Comparison of ENCODE assay signal across 1 mouse cellular context in genomic region chr9:92220151-92220550, GRCm38 (mm10).
A peak's percentile ranks its signal among the peaks of the same experiment; 100 is the strongest.
TF ChIP-seq lines count a peak whose summit lies in the region.

No protein-coding gene starts in this region.

TF ChIP-seq in MEL, 35 proteins besides CTCF, POLR2A, EP300 and RAD21 (continued from another document):
- TF ChIP-seq MAX (IDR thresholded peaks at IDR 0.05; ENCODE audit: low read length) (peak; percentile 27; the same call in 1 of the 2 replicates), MYB (IDR thresholded peaks at IDR 0.05; ENCODE audit: low read depth, low read length) (0 out of 2 replicates have a peak, but pooled peaks have one; percentile 39), SIN3A (IDR thresholded peaks at IDR 0.05; ENCODE audit: low read length) (peak; percentile 48; the same call in 1 of the 2 replicates), ELF1 (IDR thresholded peaks at IDR 0.05; ENCODE audit: low read depth, low read length) (no peak), POLR2AphosphoS2 (IDR thresholded peaks at IDR 0.05; ENCODE audit: low read length) (no peak), ZMIZ1 (IDR thresholded peaks at IDR 0.05; ENCODE audit: low read depth, low read length) (no peak), UBTF (IDR thresholded peaks at IDR 0.05; ENCODE audit: borderline replicate concordance, insufficient read depth, low read depth, low read length) (no peak), KAT2A (conservative IDR thresholded peaks at IDR 0.05; ENCODE audit: low read depth, low read length) (no peak), MYC (IDR thresholded peaks at IDR 0.05; ENCODE audit: low read depth, low read length) (no peak), HCFC1 (IDR thresholded peaks at IDR 0.05; ENCODE audit: low read depth, low read length) (0 out of 2 replicates have a peak, but pooled peaks have one; percentile 43), TAL1 (IDR thresholded peaks at IDR 0.05; ENCODE audit: low read length) (peak; percentile 33; the same call in 1 of the 2 replicates), ZNF384 (IDR thresholded peaks at IDR 0.05; ENCODE audit: low read depth, low read length) (peak; percentile 66; the same call in 1 of the 2 replicates), CHD2 (IDR thresholded peaks at IDR 0.05; ENCODE audit: low read length) (no peak; the same call in 1 of the 2 replicates), RCOR1 (IDR thresholded peaks at IDR 0.05; ENCODE audit: low read depth, low read length) (peak; percentile 96), GATA1 (IDR thresholded peaks at IDR 0.05; ENCODE audit: low read depth, low read length) (peak; percentile 96), E2F4 (IDR thresholded peaks at IDR 0.05; ENCODE audit: borderline replicate concordance, low read depth, low read length) (no peak), BHLHE40 (IDR thresholded peaks at IDR 0.05; ENCODE audit: borderline replicate concordance, low read depth, low read length) (0 out of 2 replicates have a peak, but pooled peaks have one; percentile 18), TBP (IDR thresholded peaks at IDR 0.05; ENCODE audit: low read depth, low read length) (peak; percentile 82), POLR2AphosphoS5 (IDR thresholded peaks at IDR 0.05; ENCODE audit: borderline replicate concordance, low read depth, low read length) (no peak), ETS1 (IDR thresholded peaks at IDR 0.05; ENCODE audit: low read depth, low read length) (peak; percentile 77; the same call in 1 of the 2 replicates)
TF ChIP-seq in MEL: peak in this region for 16.
